Mouse (Mus musculus) midbrain, embryonic 15.5 days (tissue): ENCODE measurements around the gene AC192777.2. TPM values are rescaled to one million over a fixed set of nuclear protein-coding genes. Genes with fewer than 3 reads are reported as not detected.
"Not testable (repeated sequence)": the region's sequence is repeated elsewhere in the genome, so short reads cannot be mapped to it uniquely, and the experiment has no call there.

Experiments
- ATAC-seq: fragments of 200-750 bp; cut with Nextera tagmentation; replicated peaks from 2 replicates; pipeline ENCODE4 v1.8.0; 2017; ENCODE audit warnings: moderate TSS enrichment
- H3K27ac ChIP-seq: fragments of 300-500 bp; sonication (generic); 2 replicates; pipeline ENCODE4 v1.5.1; 2015; ENCODE audit warnings: mild to moderate bottlenecking, inconsistent platforms
- H3K27me3 ChIP-seq: fragments of 300-500 bp; sonication (generic); replicated peaks from 2 replicates; pipeline ENCODE4 v1.6.1; 2015; ENCODE audit warnings: inconsistent platforms
- H3K36me3 ChIP-seq: fragments of 300-500 bp; sonication (generic); replicated peaks from 2 replicates; pipeline ENCODE4 v1.6.1; 2015; ENCODE audit warnings: inconsistent platforms
- H3K4me1 ChIP-seq: fragments of 300-500 bp; sonication (generic); 2 replicates; pipeline ENCODE4 v1.6.1; 2015; ENCODE audit warnings: inconsistent platforms
- H3K4me2 ChIP-seq: fragments of 300-500 bp; sonication (generic); 2 replicates; pipeline ENCODE4 v1.6.1; 2015; ENCODE audit warnings: inconsistent platforms, mild to moderate bottlenecking, moderate library complexity
- H3K4me3 ChIP-seq: fragments of 300-500 bp; sonication (generic); 2 replicates; pipeline ENCODE4 v1.5.1; 2015; ENCODE audit warnings: mild to moderate bottlenecking, inconsistent platforms
- H3K9ac ChIP-seq: fragments of 300-500 bp; sonication (generic); 2 replicates; pipeline ENCODE4 v1.6.1; 2015; ENCODE audit warnings: mild to moderate bottlenecking, inconsistent platforms
- H3K9me3 ChIP-seq: fragments of 300-500 bp; sonication (generic); 2 replicates; pipeline ENCODE4 v1.6.1; 2016; ENCODE audit warnings: inconsistent platforms
- WGBS: fragments of 180-500 bp; shearing (Covaris S2); methylation state at CpG from one replicate; pipeline ENCODE4 v1.1.7; 2015; ENCODE audit warnings: mixed read lengths; 5-methylcytosine and 5-hydroxymethylcytosine counted together
- microRNA-seq: library from miRNA; unstranded; fragments of <30 nt; microRNA quantifications from one replicate; pipeline ENCODE4, GENCODE M21; 2016
- polyA plus RNA-seq: library from polyadenylated mRNA; unstranded; fragments of >200 nt; fragmentation: Nextera tagmentation; extraction: Ambion mirVana; gene quantifications from 2 replicates; pipeline ENCODE4 v1.2.1, GENCODE M21; 2015

The AC192777.2 gene
- not detected in 2 replicates for polyA plus RNA-seq

- 83% methylated on average over 1 of the region's 1 CpGs for WGBS
- not testable (repeated sequence) for ATAC-seq, H3K27ac ChIP-seq, H3K9ac ChIP-seq, H3K4me1 ChIP-seq, H3K27me3 ChIP-seq, H3K36me3 ChIP-seq, H3K4me2 ChIP-seq, H3K9me3 ChIP-seq, H3K4me3 ChIP-seq
Observed at GRCm38 (mm10) chr17:40095150-40095549, at the start of gene AC192777.2. AC192777.2 (plus strand) TSS chr17:40095450.

GRCm38 (mm10) chr17:40116172-40116571 is 20.9 kb downstream of the AC192777.2 start:
- ATAC-seq, H3K4me3 ChIP-seq, H3K27ac ChIP-seq, H3K4me1 ChIP-seq, H3K27me3 ChIP-seq, H3K4me2 ChIP-seq, H3K9ac ChIP-seq, H3K36me3 ChIP-seq, H3K9me3 ChIP-seq: not testable (repeated sequence)
- WGBS: 84% methylated on average over 6 of the region's 6 CpGs

DNA sequence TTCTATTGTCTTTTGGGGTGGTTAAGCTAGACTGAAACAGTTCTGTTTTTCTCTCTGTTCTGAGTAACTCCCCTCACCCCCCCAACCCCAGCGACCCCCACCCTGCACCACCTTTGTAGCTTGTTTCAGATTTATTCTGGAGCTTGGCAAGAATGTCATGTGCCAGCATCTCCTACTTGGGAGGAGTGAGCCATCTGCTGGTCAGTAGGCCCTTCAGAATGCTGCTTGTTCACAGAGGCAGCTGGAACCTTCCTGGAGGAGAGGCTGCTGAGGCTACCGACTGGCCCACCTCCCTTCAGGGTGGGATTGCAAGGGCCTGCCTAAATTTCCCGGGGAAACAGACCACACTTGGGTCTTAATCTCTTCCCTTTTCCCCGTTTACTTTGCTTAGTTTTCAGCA is 21.6 kb downstream of the AC192777.2 start:
- not testable (repeated sequence) for H3K4me2 ChIP-seq, H3K4me3 ChIP-seq, H3K9me3 ChIP-seq, ATAC-seq, H3K9ac ChIP-seq, H3K4me1 ChIP-seq, H3K36me3 ChIP-seq, H3K27me3 ChIP-seq, H3K27ac ChIP-seq
- WGBS: 54% methylated on average over 4 of the region's 4 CpGs

Small RNA genes lying within 50 kb of the gene (microRNA-seq; reads per million reads assigned to microRNA genes)
- gene Gm26376: not detected

Other genes starting within 250 kb of the AC192777.2 start
- not detected in 2 replicates for gene Esp38, start 144.9 kb upstream of the AC192777.2 start, polyA plus RNA-seq
- not detected in 2 replicates for gene Pgk2, start 113.2 kb downstream of the AC192777.2 start, polyA plus RNA-seq
- gene Crisp3, start 146.8 kb downstream of the AC192777.2 start, polyA plus RNA-seq: not detected in 2 replicates
- gene Crisp1, start 223.8 kb downstream of the AC192777.2 start, polyA plus RNA-seq: not detected in 2 replicates